8 mouse cellular contexts compared by ENCODE assay signal in genomic region chr19:6919876-6920740, GRCm38 (mm10). TPM values are rescaled to one million over a fixed set of nuclear protein-coding genes. Genes with fewer than 3 reads are reported as not detected.
DNase-seq lines count a peak whose midpoint lies in the region; ATAC-seq lines count a peak whose summit lies in the region.

No protein-coding gene starts in this region.

- H3K4me1 ChIP-seq in limb, embryonic 12.5 days (replicated peaks): peaks cover 22% of the 10 kb centered on the region
- peaks cover 20% of the 10 kb centered on the region for H3K4me1 ChIP-seq in midbrain, embryonic 16.5 days (ENCODE audit: control insufficient read depth, insufficient read depth, low read length)

- 39% methylated on average over 8 of the region's 8 CpGs for WGBS in limb, embryonic 12.5 days
- WGBS in midbrain, embryonic 16.5 days: 36% methylated on average over 8 of the region's 8 CpGs

- H3K4me2 ChIP-seq in limb, embryonic 12.5 days: peak overlapping the region; percentile 88
- peak overlapping the region; percentile 90 for H3K4me2 ChIP-seq in midbrain, embryonic 16.5 days (ENCODE audit: low read length)

- peak overlapping the region; percentile 73; the same call in 1 of the 2 replicates for H3K9ac ChIP-seq in limb, embryonic 12.5 days (replicated peaks)
- H3K9ac ChIP-seq in midbrain, embryonic 16.5 days (ENCODE audit: low read depth, low read length): peak overlapping the region; percentile 39; the same call in 1 of the 2 replicates

- peak overlapping the region; percentile 81 for H3K4me3 ChIP-seq in limb, embryonic 12.5 days (replicated peaks)
- H3K4me3 ChIP-seq in midbrain, embryonic 16.5 days (ENCODE audit: low read depth, low read length): peak overlapping the region; percentile 69

- intact Hi-C loops in left cerebral cortex, postnatal 14 days (cut with DNase I): loop anchor here (5.0 kb wide), 1 partner anchor 57 kb away; the partner anchor contains the start of gene Plcb3

- ATAC-seq in limb, embryonic 12.5 days (ENCODE audit: insufficient number of reproducible peaks, insufficient read depth, low FRiP score, low TSS enrichment, low read depth): no peak
- ATAC-seq in midbrain, embryonic 16.5 days: no peak

- no peaks in the 10 kb centered on the region for H3K36me3 ChIP-seq in limb, embryonic 12.5 days
- H3K36me3 ChIP-seq in midbrain, embryonic 16.5 days (ENCODE audit: control insufficient read depth, insufficient read depth, low read length): no peaks in the 10 kb centered on the region

- H3K9me3 ChIP-seq in limb, embryonic 12.5 days: no peaks in the 10 kb centered on the region
- no peaks in the 10 kb centered on the region for H3K9me3 ChIP-seq in midbrain, embryonic 16.5 days (replicated peaks; ENCODE audit: control insufficient read depth, low read length, poor library complexity, severe bottlenecking)

- peak; percentile 50 for DNase-seq in urinary bladder, adult 2 months (ENCODE audit: low spot score)
- DNase-seq in urinary bladder, postnatal 10 days (ENCODE audit: low spot score): no peak
- peak; percentile 48 to 64 for DNase-seq in cerebellum, postnatal 25 days
- DNase-seq in heart, postnatal 4 days: peak; percentile 47
- DNase-seq in left cerebral cortex, postnatal 14 days (ENCODE audit: low spot score in 2 of 2): no peak
- DNase-seq in c-Kit-positive CD71-positive TER-119-positive erythroid progenitor cells, embryonic 14.5 days (ENCODE audit: low spot score): no peak

- H3K27ac ChIP-seq in limb, embryonic 12.5 days: no peak overlapping the region
- no peak overlapping the region for H3K27ac ChIP-seq in midbrain, embryonic 16.5 days (ENCODE audit: low read length)

- peaks cover 30% of the 10 kb centered on the region for H3K27me3 ChIP-seq in limb, embryonic 12.5 days
- H3K27me3 ChIP-seq in midbrain, embryonic 16.5 days (ENCODE audit: control insufficient read depth, insufficient read depth, low read depth, low read length): peaks cover 18% of the 10 kb centered on the region

RNA-seq across cellular contexts. Expression of gene Esrra, which starts 1.5 kb away (rescaled TPM):
- 55.8 and 59.1 TPM in 2 replicates for polyA plus RNA-seq in urinary bladder, adult 2 months (2012; rRNA removed)
- total RNA-seq in heart, postnatal 4 days (2021): 100 to 1,000 TPM; 111 to 119 TPM
- 6.4 and 8.5 TPM in 2 replicates for polyA plus RNA-seq in limb, embryonic 12.5 days (2016; fragmentation: Nextera tagmentation; extraction: Ambion mirVana)
- 13.2 and 13.4 TPM in 2 replicates for polyA plus RNA-seq in midbrain, embryonic 16.5 days (2015; fragmentation: Nextera tagmentation; extraction: Ambion mirVana)
- total RNA-seq in left cerebral cortex, postnatal 14 days (2021): 10 to 100 TPM; 56.0 to 60.9 TPM

RNA-seq across cellular contexts. Expression of gene Catsperz, which starts 5.1 kb away (rescaled TPM):
- polyA plus RNA-seq in urinary bladder, adult 2 months (2012; rRNA removed): 3.6 and 4.1 TPM in 2 replicates
- not detected for total RNA-seq in heart, postnatal 4 days (2021)
- 1.0 TPM in 2 replicates for polyA plus RNA-seq in limb, embryonic 12.5 days (2016; fragmentation: Nextera tagmentation; extraction: Ambion mirVana)
- polyA plus RNA-seq in midbrain, embryonic 16.5 days (2015; fragmentation: Nextera tagmentation; extraction: Ambion mirVana): 0.85 and 1.9 TPM in 2 replicates
- 10 to 100 TPM; 23.0 to 28.8 TPM for total RNA-seq in left cerebral cortex, postnatal 14 days (2021)

RNA-seq across cellular contexts. Expression of gene Prdx5, which starts 10.2 kb away (rescaled TPM):
- polyA plus RNA-seq in urinary bladder, adult 2 months (2012; rRNA removed): 308 and 425 TPM in 2 replicates
- 100 to 1,000 TPM; 309 to 336 TPM for total RNA-seq in heart, postnatal 4 days (2021)
- polyA plus RNA-seq in limb, embryonic 12.5 days (2016; fragmentation: Nextera tagmentation; extraction: Ambion mirVana): 158 and 164 TPM in 2 replicates
- 353 and 382 TPM in 2 replicates for polyA plus RNA-seq in midbrain, embryonic 16.5 days (2015; fragmentation: Nextera tagmentation; extraction: Ambion mirVana)
- total RNA-seq in left cerebral cortex, postnatal 14 days (2021): 100 to 1,000 TPM; 354 to 355 TPM

RNA-seq across cellular contexts. Expression of gene Trmt112, which starts 10.6 kb away (rescaled TPM):
- polyA plus RNA-seq in urinary bladder, adult 2 months (2012; rRNA removed): 114 and 126 TPM in 2 replicates
- total RNA-seq in heart, postnatal 4 days (2021): 10 to 100 TPM; 34.4 to 35.5 TPM
- 165 and 167 TPM in 2 replicates for polyA plus RNA-seq in limb, embryonic 12.5 days (2016; fragmentation: Nextera tagmentation; extraction: Ambion mirVana)
- 95.3 and 107 TPM in 2 replicates for polyA plus RNA-seq in midbrain, embryonic 16.5 days (2015; fragmentation: Nextera tagmentation; extraction: Ambion mirVana)
- 10 to 100 TPM; 34.4 to 36.5 TPM for total RNA-seq in left cerebral cortex, postnatal 14 days (2021)

RNA-seq across cellular contexts. Expression of gene Kcnk4, which starts 14.2 kb away (rescaled TPM):
- polyA plus RNA-seq in urinary bladder, adult 2 months (2012; rRNA removed): 1.6 and 1.8 TPM in 2 replicates
- total RNA-seq in heart, postnatal 4 days (2021): under 1 TPM in 1 of 2 experiments, not detected in 1; 0.56 TPM
- 0.40 and 0.60 TPM in 2 replicates for polyA plus RNA-seq in limb, embryonic 12.5 days (2016; fragmentation: Nextera tagmentation; extraction: Ambion mirVana)
- 7.7 and 11.7 TPM in 2 replicates for polyA plus RNA-seq in midbrain, embryonic 16.5 days (2015; fragmentation: Nextera tagmentation; extraction: Ambion mirVana)
- 10 to 100 TPM; 44.9 to 50.4 TPM for total RNA-seq in left cerebral cortex, postnatal 14 days (2021)

Comparison
In these comparisons a context has a peak if more than half of its experiments do, and no peak if none do; other contexts are left out.
1. DNase-seq: peak in urinary bladder, adult 2 months (single experiment), cerebellum, postnatal 25 days (2 of 2) and heart, postnatal 4 days (single experiment); none in urinary bladder, postnatal 10 days (single experiment), left cerebral cortex, postnatal 14 days (0 of 2) and c-Kit-positive CD71-positive TER-119-positive erythroid progenitor cells, embryonic 14.5 days (single experiment).